Mouse (Mus musculus): ENCODE data around the gene Umps. TPM values are rescaled to one million over a fixed set of nuclear protein-coding genes. Genes with fewer than 3 reads are reported as not detected.

The Umps gene
- polyA plus RNA-seq, 1 experiment from 2014 or later = 26.0 TPM

- Histone ChIP-seq H3K4me1 (ENCODE audit: control insufficient read depth, insufficient read depth, low read depth, low read length) (no peaks in the 10 kb centered on the region), H3K27ac (ENCODE audit: low read depth, low read length) (no peak overlapping the region), H3K4me3 (ENCODE audit: low read length) (no peak overlapping the region), H3K9me3 (ENCODE audit: control insufficient read depth, low read length) (no peaks in the 10 kb centered on the region), H3K4me2 (ENCODE audit: low read length) (no peak overlapping the region), H3K9ac (ENCODE audit: low read depth, low read length) (no peak overlapping the region), H3K27me3 (replicated peaks; ENCODE audit: control insufficient read depth, insufficient read depth, low read length) (no peaks in the 10 kb centered on the region), H3K36me3 (ENCODE audit: control insufficient read depth, insufficient read depth, low read length) (no peaks in the 10 kb centered on the region)
- ATAC-seq = no peak
- whole genome bisulfite sequencing = 75% methylated on average over 17 of the region's 17 CpGs
Observed at GRCm38 (mm10) chr16:33947664-33948571, 18.9 kb downstream of the Umps start.

- no peaks in the 10 kb centered on the region for H3K36me3 ChIP-seq (ENCODE audit: control insufficient read depth, insufficient read depth, low read length)
- H3K27me3 ChIP-seq (replicated peaks; ENCODE audit: control insufficient read depth, insufficient read depth, low read length) = no peaks in the 10 kb centered on the region
- H3K9me3 ChIP-seq (ENCODE audit: control insufficient read depth, low read length) = no peaks in the 10 kb centered on the region
- H3K4me1 ChIP-seq (ENCODE audit: control insufficient read depth, insufficient read depth, low read depth, low read length) = peaks cover 10% of the 10 kb centered on the region
- ATAC-seq = no peak
- no peak overlapping the region for H3K4me3 ChIP-seq (ENCODE audit: low read length)
- no peak overlapping the region for H3K4me2 ChIP-seq (ENCODE audit: low read length)
- no peak overlapping the region for H3K27ac ChIP-seq (ENCODE audit: low read depth, low read length)
- H3K9ac ChIP-seq (ENCODE audit: low read depth, low read length) = no peak overlapping the region
- WGBS = 77% methylated on average over 7 of the region's 7 CpGs
Observed at GRCm38 (mm10) chr16:33946021-33946420, 20.8 kb downstream of the Umps start.

- WGBS = 43% methylated on average over 6 of the region's 6 CpGs
- Histone ChIP-seq H3K9ac (ENCODE audit: low read depth, low read length) (no peak overlapping the region), H3K9me3 (ENCODE audit: control insufficient read depth, low read length) (no peaks in the 10 kb centered on the region), H3K4me1 (ENCODE audit: control insufficient read depth, insufficient read depth, low read depth, low read length) (peaks cover 18% of the 10 kb centered on the region), H3K4me3 (ENCODE audit: low read length) (no peak overlapping the region), H3K36me3 (ENCODE audit: control insufficient read depth, insufficient read depth, low read length) (no peaks in the 10 kb centered on the region), H3K4me2 (ENCODE audit: low read length) (no peak overlapping the region), H3K27ac (ENCODE audit: low read depth, low read length) (no peak overlapping the region), H3K27me3 (replicated peaks; ENCODE audit: control insufficient read depth, insufficient read depth, low read length) (no peaks in the 10 kb centered on the region)
- ATAC-seq = no peak
Observed at GRCm38 (mm10) chr16:33944772-33945171, 22.1 kb downstream of the Umps start.

- Histone ChIP-seq H3K4me1 (ENCODE audit: control insufficient read depth, insufficient read depth, low read depth, low read length) (peaks cover 22% of the 10 kb centered on the region), H3K9ac (ENCODE audit: low read depth, low read length) (no peak overlapping the region), H3K27ac (ENCODE audit: low read depth, low read length) (no peak overlapping the region), H3K4me2 (ENCODE audit: low read length) (no peak overlapping the region), H3K27me3 (replicated peaks; ENCODE audit: control insufficient read depth, insufficient read depth, low read length) (no peaks in the 10 kb centered on the region), H3K9me3 (ENCODE audit: control insufficient read depth, low read length) (no peaks in the 10 kb centered on the region), H3K36me3 (ENCODE audit: control insufficient read depth, insufficient read depth, low read length) (no peaks in the 10 kb centered on the region), H3K4me3 (ENCODE audit: low read length) (no peak overlapping the region)
- no peak for ATAC-seq
- WGBS = 61% methylated on average over 4 of the region's 4 CpGs
Observed at GRCm38 (mm10) chr16:33944126-33944525, 22.7 kb downstream of the Umps start.

GRCm38 (mm10) chr16:33943388-33943787 is 23.4 kb downstream of the Umps start:
- Histone ChIP-seq H3K36me3 (ENCODE audit: control insufficient read depth, insufficient read depth, low read length) (no peaks in the 10 kb centered on the region), H3K27me3 (replicated peaks; ENCODE audit: control insufficient read depth, insufficient read depth, low read length) (no peaks in the 10 kb centered on the region), H3K4me3 (ENCODE audit: low read length) (no peak overlapping the region), H3K27ac (ENCODE audit: low read depth, low read length) (no peak overlapping the region), H3K4me1 (ENCODE audit: control insufficient read depth, insufficient read depth, low read depth, low read length) (peaks cover 30% of the 10 kb centered on the region), H3K9ac (ENCODE audit: low read depth, low read length) (no peak overlapping the region), H3K9me3 (ENCODE audit: control insufficient read depth, low read length) (no peaks in the 10 kb centered on the region), H3K4me2 (ENCODE audit: low read length) (no peak overlapping the region)
- ATAC-seq = no peak
- 97% methylated on average over 6 of the region's 6 CpGs for WGBS

- ATAC-seq = no peak
- WGBS = 53% methylated on average over 11 of the region's 11 CpGs
- H3K4me1 ChIP-seq (ENCODE audit: control insufficient read depth, insufficient read depth, low read depth, low read length) = peaks cover 35% of the 10 kb centered on the region
Observed at GRCm38 (mm10) chr16:33942341-33942740, 24.5 kb downstream of the Umps start.

GRCm38 (mm10) chr16:33941271-33941781 is 25.5 kb downstream of the Umps start:
- peak overlapping the region; percentile 17; the same call in 1 of the 2 replicates for H3K9ac ChIP-seq (ENCODE audit: low read depth, low read length)
- ATAC-seq = peak; percentile 66
- 31% methylated on average over 11 of the region's 11 CpGs for WGBS
- H3K27ac ChIP-seq (ENCODE audit: low read depth, low read length) = peak overlapping the region; percentile 41; the same call in 1 of the 2 replicates
- H3K36me3 ChIP-seq (ENCODE audit: control insufficient read depth, insufficient read depth, low read length) = no peaks in the 10 kb centered on the region
- no peak overlapping the region for H3K4me2 ChIP-seq (ENCODE audit: low read length)
- H3K4me3 ChIP-seq (ENCODE audit: low read length) = no peak overlapping the region
- peaks cover 35% of the 10 kb centered on the region for H3K4me1 ChIP-seq (ENCODE audit: control insufficient read depth, insufficient read depth, low read depth, low read length)
- H3K27me3 ChIP-seq (replicated peaks; ENCODE audit: control insufficient read depth, insufficient read depth, low read length) = no peaks in the 10 kb centered on the region
- H3K9me3 ChIP-seq (ENCODE audit: control insufficient read depth, low read length) = no peaks in the 10 kb centered on the region

More at GRCm38 (mm10) chr16:33942341-33942740, 24.5 kb downstream of the Umps start:
- no peaks in the 10 kb centered on the region for H3K9me3 ChIP-seq (ENCODE audit: control insufficient read depth, low read length)
- H3K27ac ChIP-seq (ENCODE audit: low read depth, low read length) = no peak overlapping the region
- no peaks in the 10 kb centered on the region for H3K36me3 ChIP-seq (ENCODE audit: control insufficient read depth, insufficient read depth, low read length)
- H3K27me3 ChIP-seq (replicated peaks; ENCODE audit: control insufficient read depth, insufficient read depth, low read length) = no peaks in the 10 kb centered on the region
- no peak overlapping the region for H3K4me2 ChIP-seq (ENCODE audit: low read length)
- H3K9ac ChIP-seq (ENCODE audit: low read depth, low read length) = no peak overlapping the region
- H3K4me3 ChIP-seq (ENCODE audit: low read length) = no peak overlapping the region

- Histone ChIP-seq H3K27ac (ENCODE audit: low read depth, low read length) (no peak overlapping the region), H3K9ac (ENCODE audit: low read depth, low read length) (no peak overlapping the region), H3K4me1 (ENCODE audit: control insufficient read depth, insufficient read depth, low read depth, low read length) (peaks cover 35% of the 10 kb centered on the region), H3K27me3 (replicated peaks; ENCODE audit: control insufficient read depth, insufficient read depth, low read length) (no peaks in the 10 kb centered on the region), H3K4me2 (ENCODE audit: low read length) (no peak overlapping the region), H3K4me3 (ENCODE audit: low read length) (no peak overlapping the region), H3K9me3 (ENCODE audit: control insufficient read depth, low read length) (no peaks in the 10 kb centered on the region), H3K36me3 (ENCODE audit: control insufficient read depth, insufficient read depth, low read length) (no peaks in the 10 kb centered on the region)
- WGBS = 83% methylated on average over 5 of the region's 5 CpGs
- no peak for ATAC-seq
Observed at GRCm38 (mm10) chr16:33940095-33940494, 26.7 kb downstream of the Umps start.

GRCm38 (mm10) chr16:33939636-33940035 is 27.2 kb downstream of the Umps start:
- no peak overlapping the region for H3K9ac ChIP-seq (ENCODE audit: low read depth, low read length)
- no peaks in the 10 kb centered on the region for H3K9me3 ChIP-seq (ENCODE audit: control insufficient read depth, low read length)
- no peaks in the 10 kb centered on the region for H3K36me3 ChIP-seq (ENCODE audit: control insufficient read depth, insufficient read depth, low read length)
- WGBS = 66% methylated on average over 9 of the region's 9 CpGs
- H3K4me1 ChIP-seq (ENCODE audit: control insufficient read depth, insufficient read depth, low read depth, low read length) = peaks cover 35% of the 10 kb centered on the region
- no peak overlapping the region for H3K4me2 ChIP-seq (ENCODE audit: low read length)
- no peaks in the 10 kb centered on the region for H3K27me3 ChIP-seq (replicated peaks; ENCODE audit: control insufficient read depth, insufficient read depth, low read length)
- H3K27ac ChIP-seq (ENCODE audit: low read depth, low read length) = no peak overlapping the region
- ATAC-seq = no peak
- H3K4me3 ChIP-seq (ENCODE audit: low read length) = no peak overlapping the region

Data from hindbrain, embryonic 16.5 days (tissue).